Mouse (Mus musculus): ENCODE results near the gene Fv1. TPM values are rescaled to one million over a fixed set of nuclear protein-coding genes. Genes with fewer than 3 reads are reported as not detected.
"Not testable (repeated sequence)": the region's sequence is repeated elsewhere in the genome, so short reads cannot be mapped to it uniquely, and the experiment has no call there.

Gene Fv1
- polyA plus RNA-seq, 1 experiment from 2014 or later = 10.4 TPM

- H3K9ac ChIP-seq (ENCODE audit: low read length) = no peak overlapping the region
- H3K36me3 ChIP-seq (ENCODE audit: control insufficient read depth, insufficient read depth, low read length) = peaks cover 24% of the 10 kb centered on the region
- no peak overlapping the region for H3K4me3 ChIP-seq (replicated peaks; ENCODE audit: low read length)
- no peaks in the 10 kb centered on the region for H3K27me3 ChIP-seq (ENCODE audit: control insufficient read depth, insufficient read depth, low read length)
- no peaks in the 10 kb centered on the region for H3K4me1 ChIP-seq (ENCODE audit: control insufficient read depth, insufficient read depth, low read length)
- no peaks in the 10 kb centered on the region for H3K9me3 ChIP-seq (replicated peaks; ENCODE audit: control insufficient read depth, low read length)
- WGBS = 91% methylated on average over 3 of the region's 3 CpGs
- ATAC-seq (ENCODE audit: insufficient read depth, low FRiP score) = no peak
- H3K27ac ChIP-seq (ENCODE audit: low read length) = no peak overlapping the region
- H3K4me2 ChIP-seq (ENCODE audit: low read depth, low read length) = no peak overlapping the region
These were observed 6.7 kb upstream of the Fv1 start for GRCm38 (mm10) chr4:147862051-147862450.

GRCm38 (mm10) chr4:147865651-147866050, 3.1 kb upstream of the Fv1 start:
- ATAC-seq (ENCODE audit: insufficient read depth, low FRiP score) = no peak
- H3K9me3 ChIP-seq (replicated peaks; ENCODE audit: control insufficient read depth, low read length) = no peaks in the 10 kb centered on the region; the same call in 1 of the 2 replicates
- no peak overlapping the region for H3K4me2 ChIP-seq (ENCODE audit: low read depth, low read length)
- WGBS = 94% methylated on average over 6 of the region's 6 CpGs
- H3K36me3 ChIP-seq (ENCODE audit: control insufficient read depth, insufficient read depth, low read length) = peaks cover 24% of the 10 kb centered on the region
- no peaks in the 10 kb centered on the region for H3K27me3 ChIP-seq (ENCODE audit: control insufficient read depth, insufficient read depth, low read length)
- H3K4me1 ChIP-seq (ENCODE audit: control insufficient read depth, insufficient read depth, low read length) = peaks cover 20% of the 10 kb centered on the region
- H3K9ac ChIP-seq (ENCODE audit: low read length) = no peak overlapping the region
- H3K27ac ChIP-seq (ENCODE audit: low read length) = no peak overlapping the region
- no peak overlapping the region for H3K4me3 ChIP-seq (replicated peaks; ENCODE audit: low read length)

DNA sequence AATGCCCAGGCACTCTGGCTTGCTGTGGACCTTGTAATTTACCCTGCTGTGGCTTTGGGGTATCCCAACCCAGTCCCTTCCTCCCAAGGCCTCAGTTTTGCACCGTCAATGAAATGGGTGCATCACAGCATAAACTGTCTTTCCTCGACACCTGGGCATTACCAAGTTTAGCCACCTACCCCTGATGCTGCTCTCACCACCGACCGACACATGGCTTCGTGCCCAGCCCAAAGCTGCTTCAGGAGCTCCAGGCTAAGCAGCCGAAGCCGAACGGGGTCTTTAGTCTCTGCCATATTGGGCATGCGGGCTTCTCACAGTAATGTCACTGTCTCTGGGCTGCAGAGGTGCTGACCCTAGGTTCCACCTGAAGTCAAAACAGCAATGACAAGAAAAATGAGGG, 2.7 kb upstream of the Fv1 start:
- Histone ChIP-seq H3K4me1 (ENCODE audit: control insufficient read depth, insufficient read depth, low read length) (peaks cover 20% of the 10 kb centered on the region), H3K27ac (ENCODE audit: low read length) (no peak overlapping the region), H3K4me3 (replicated peaks; ENCODE audit: low read length) (no peak overlapping the region), H3K9ac (ENCODE audit: low read length) (no peak overlapping the region), H3K36me3 (ENCODE audit: control insufficient read depth, insufficient read depth, low read length) (peaks cover 21% of the 10 kb centered on the region), H3K9me3 (replicated peaks; ENCODE audit: control insufficient read depth, low read length) (no peaks in the 10 kb centered on the region; the same call in 1 of the 2 replicates), H3K4me2 (ENCODE audit: low read depth, low read length) (no peak overlapping the region), H3K27me3 (ENCODE audit: control insufficient read depth, insufficient read depth, low read length) (no peaks in the 10 kb centered on the region)
- no peak for ATAC-seq (ENCODE audit: insufficient read depth, low FRiP score)
- 96% methylated on average over 9 of the region's 9 CpGs for WGBS

- not testable (repeated sequence) for H3K27ac ChIP-seq (ENCODE audit: low read length); H3K9ac ChIP-seq (ENCODE audit: low read length); H3K4me2 ChIP-seq (ENCODE audit: low read depth, low read length); ATAC-seq (ENCODE audit: insufficient read depth, low FRiP score); H3K9me3 ChIP-seq (replicated peaks; ENCODE audit: control insufficient read depth, low read length); H3K27me3 ChIP-seq (ENCODE audit: control insufficient read depth, insufficient read depth, low read length); H3K4me3 ChIP-seq (replicated peaks; ENCODE audit: low read length)
- H3K4me1 ChIP-seq (ENCODE audit: control insufficient read depth, insufficient read depth, low read length) = peaks cover 20% of the 10 kb centered on the region
- peaks cover 14% of the 10 kb centered on the region for H3K36me3 ChIP-seq (ENCODE audit: control insufficient read depth, insufficient read depth, low read length)
- 48% methylated on average over 3 of the region's 3 CpGs for WGBS
These were observed 2.0 kb upstream of the Fv1 start for GRCm38 (mm10) chr4:147866793-147867192.

DNA sequence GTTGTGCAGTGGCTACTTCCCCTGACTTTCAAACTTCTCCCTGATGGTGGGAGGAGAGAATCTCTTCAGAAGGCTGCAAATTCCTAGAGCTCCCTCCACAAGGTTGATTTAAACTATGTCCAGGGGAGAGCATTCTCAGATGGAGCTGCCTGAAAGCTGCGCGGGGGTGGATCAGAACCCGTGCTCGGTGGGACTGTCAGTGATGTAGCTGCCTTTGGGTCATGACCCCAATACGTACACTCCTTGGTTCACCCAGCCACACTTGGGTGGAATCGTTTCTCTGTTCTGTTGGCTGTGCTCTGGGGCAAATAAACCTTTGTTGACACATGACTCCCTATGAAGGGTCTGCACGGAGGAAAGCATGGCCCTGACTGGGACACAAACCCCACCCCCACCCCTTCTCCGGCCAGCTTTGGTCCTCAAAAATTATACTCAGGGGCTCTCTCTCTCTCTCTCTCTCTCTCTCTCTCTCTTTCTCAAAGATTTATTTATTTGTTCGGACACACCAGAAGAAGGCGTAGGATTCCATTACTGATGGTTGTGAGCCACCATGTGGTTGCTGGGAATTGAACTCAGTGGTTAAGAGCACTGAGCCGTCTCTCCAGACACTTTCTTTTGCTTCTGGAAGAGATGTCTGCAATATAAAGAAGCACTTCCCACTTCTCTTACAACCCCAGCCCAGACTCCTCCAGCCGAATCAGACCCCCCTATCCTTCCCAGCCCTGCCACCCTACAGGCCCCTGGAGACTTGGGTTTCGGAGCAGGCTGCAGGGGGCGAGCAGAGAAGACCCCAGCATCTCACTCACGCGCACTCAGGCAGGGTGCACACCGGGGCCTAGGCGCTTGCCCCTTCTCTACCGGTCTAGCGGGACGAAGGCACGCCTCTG, 973 bp upstream of the Fv1 start:
- peak overlapping the region; percentile 70 for H3K4me2 ChIP-seq (ENCODE audit: low read depth, low read length)
- no peaks in the 10 kb centered on the region; the same call in 1 of the 2 replicates for H3K9me3 ChIP-seq (replicated peaks; ENCODE audit: control insufficient read depth, low read length)
- 3% methylated on average over 22 of the region's 22 CpGs for WGBS
- peak overlapping the region; percentile 78 for H3K27ac ChIP-seq (ENCODE audit: low read length)
- no peak for ATAC-seq (ENCODE audit: insufficient read depth, low FRiP score)
- no peaks in the 10 kb centered on the region for H3K27me3 ChIP-seq (ENCODE audit: control insufficient read depth, insufficient read depth, low read length)
- H3K4me1 ChIP-seq (ENCODE audit: control insufficient read depth, insufficient read depth, low read length) = peaks cover 20% of the 10 kb centered on the region
- peak overlapping the region; percentile 74 for H3K4me3 ChIP-seq (replicated peaks; ENCODE audit: low read length)
- H3K9ac ChIP-seq (ENCODE audit: low read length) = peak overlapping the region; percentile 86
- peaks cover 19% of the 10 kb centered on the region for H3K36me3 ChIP-seq (ENCODE audit: control insufficient read depth, insufficient read depth, low read length)

DNA sequence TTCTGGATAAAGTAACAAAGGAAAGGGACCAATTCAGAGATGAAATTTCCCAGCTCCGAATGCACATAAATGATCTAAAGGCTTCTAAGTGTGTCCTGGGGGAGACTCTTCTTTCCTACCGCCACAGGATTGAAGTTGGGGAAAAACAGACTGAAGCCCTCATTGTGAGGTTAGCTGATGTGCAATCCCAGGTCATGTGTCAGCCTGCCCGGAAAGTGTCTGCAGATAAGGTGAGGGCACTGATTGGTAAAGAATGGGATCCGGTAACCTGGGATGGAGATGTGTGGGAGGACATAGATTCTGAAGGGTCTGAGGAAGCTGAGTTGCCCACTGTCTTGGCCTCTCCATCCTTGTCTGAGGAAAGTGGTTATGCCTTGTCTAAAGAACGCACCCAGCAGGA, 459 bp downstream of the Fv1 start:
- Histone ChIP-seq H3K9ac (ENCODE audit: low read length) (peak overlapping the region; percentile 80), H3K27ac (ENCODE audit: low read length) (peak overlapping the region; percentile 60; the same call in 1 of the 2 replicates), H3K4me2 (ENCODE audit: low read depth, low read length) (peak overlapping the region; percentile 90), H3K4me3 (replicated peaks; ENCODE audit: low read length) (peak overlapping the region; percentile 74), H3K36me3 (ENCODE audit: control insufficient read depth, insufficient read depth, low read length) (peaks cover 20% of the 10 kb centered on the region), H3K9me3 (replicated peaks; ENCODE audit: control insufficient read depth, low read length) (no peaks in the 10 kb centered on the region; the same call in 1 of the 2 replicates), H3K27me3 (ENCODE audit: control insufficient read depth, insufficient read depth, low read length) (no peaks in the 10 kb centered on the region), H3K4me1 (ENCODE audit: control insufficient read depth, insufficient read depth, low read length) (peaks cover 20% of the 10 kb centered on the region)
- no peak for ATAC-seq (ENCODE audit: insufficient read depth, low FRiP score)
- 8% methylated on average over 5 of the region's 5 CpGs for WGBS

- Histone ChIP-seq H3K9me3 (replicated peaks; ENCODE audit: control insufficient read depth, low read length) (no peaks in the 10 kb centered on the region), H3K4me2 (ENCODE audit: low read depth, low read length) (no peak overlapping the region), H3K9ac (ENCODE audit: low read length) (no peak overlapping the region), H3K4me3 (replicated peaks; ENCODE audit: low read length) (no peak overlapping the region), H3K27me3 (ENCODE audit: control insufficient read depth, insufficient read depth, low read length) (no peaks in the 10 kb centered on the region), H3K27ac (ENCODE audit: low read length) (no peak overlapping the region), H3K36me3 (ENCODE audit: control insufficient read depth, insufficient read depth, low read length) (peaks cover 57% of the 10 kb centered on the region), H3K4me1 (ENCODE audit: control insufficient read depth, insufficient read depth, low read length) (no peaks in the 10 kb centered on the region)
- 89% methylated on average over 4 of the region's 4 CpGs for WGBS
- ATAC-seq (ENCODE audit: insufficient read depth, low FRiP score) = no peak
These were observed 7.2 kb downstream of the Fv1 start for GRCm38 (mm10) chr4:147875852-147876575.

DNA sequence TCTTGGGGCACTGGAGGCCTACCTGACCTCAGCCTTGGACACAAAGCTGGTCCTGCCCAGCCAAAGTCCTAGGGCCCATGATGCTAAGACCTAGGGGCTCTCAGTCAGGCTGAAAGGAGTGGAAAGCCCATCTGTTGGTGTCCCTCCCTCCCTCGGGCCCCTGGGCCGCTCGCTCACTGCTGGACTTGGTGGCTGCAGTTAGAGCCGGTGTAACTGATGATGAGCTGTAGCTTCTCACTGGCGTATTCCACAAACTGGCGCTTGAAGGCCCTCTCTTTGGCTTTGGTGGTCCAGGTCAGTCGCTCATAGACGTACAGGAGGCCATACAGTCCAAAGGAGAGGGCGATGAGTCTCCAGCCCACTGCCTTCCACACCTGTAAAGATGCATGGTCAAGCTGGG, 9.8 kb downstream of the Fv1 start:
- Histone ChIP-seq H3K4me1 (ENCODE audit: control insufficient read depth, insufficient read depth, low read length) (no peaks in the 10 kb centered on the region), H3K9ac (ENCODE audit: low read length) (no peak overlapping the region), H3K27me3 (ENCODE audit: control insufficient read depth, insufficient read depth, low read length) (no peaks in the 10 kb centered on the region), H3K4me2 (ENCODE audit: low read depth, low read length) (no peak overlapping the region), H3K4me3 (replicated peaks; ENCODE audit: low read length) (no peak overlapping the region), H3K27ac (ENCODE audit: low read length) (no peak overlapping the region), H3K9me3 (replicated peaks; ENCODE audit: control insufficient read depth, low read length) (no peaks in the 10 kb centered on the region), H3K36me3 (ENCODE audit: control insufficient read depth, insufficient read depth, low read length) (peaks cover 63% of the 10 kb centered on the region)
- 97% methylated on average over 9 of the region's 9 CpGs for WGBS
- no peak for ATAC-seq (ENCODE audit: insufficient read depth, low FRiP score)

DNA sequence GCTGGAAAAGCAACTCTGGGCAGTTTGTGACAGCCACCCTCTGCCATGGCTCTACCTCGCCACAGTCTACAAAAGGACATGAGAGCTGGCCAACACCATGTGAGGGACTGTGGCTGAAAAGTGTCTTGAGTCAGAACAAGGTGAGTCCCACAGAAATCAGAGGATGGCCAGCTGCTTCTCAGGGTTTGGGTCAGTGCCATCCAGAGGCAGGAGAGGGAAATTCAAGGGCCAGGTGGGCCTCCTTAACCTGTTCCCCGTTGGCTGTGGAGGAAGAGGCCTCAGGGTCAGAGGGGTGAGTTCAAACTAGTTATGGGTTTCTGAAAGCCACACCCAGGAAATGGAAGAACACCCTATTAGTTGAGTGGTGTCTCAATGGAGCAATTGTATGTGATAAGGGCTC, 10.7 kb downstream of the Fv1 start:
- no peaks in the 10 kb centered on the region for H3K9me3 ChIP-seq (replicated peaks; ENCODE audit: control insufficient read depth, low read length)
- no peak for ATAC-seq (ENCODE audit: insufficient read depth, low FRiP score)
- no peak overlapping the region for H3K9ac ChIP-seq (ENCODE audit: low read length)
- 63% methylated on average over 2 of the region's 2 CpGs for WGBS
- H3K36me3 ChIP-seq (ENCODE audit: control insufficient read depth, insufficient read depth, low read length) = peaks cover 61% of the 10 kb centered on the region
- no peak overlapping the region for H3K27ac ChIP-seq (ENCODE audit: low read length)
- H3K4me3 ChIP-seq (replicated peaks; ENCODE audit: low read length) = no peak overlapping the region
- no peaks in the 10 kb centered on the region for H3K4me1 ChIP-seq (ENCODE audit: control insufficient read depth, insufficient read depth, low read length)
- H3K27me3 ChIP-seq (ENCODE audit: control insufficient read depth, insufficient read depth, low read length) = no peaks in the 10 kb centered on the region
- no peak overlapping the region for H3K4me2 ChIP-seq (ENCODE audit: low read depth, low read length)
